Mouse (Mus musculus): ENCODE data around the gene Plcl2.

- TF ChIP-seq CTCF (IDR thresholded peaks at IDR 0.05; ENCODE audit: control insufficient read depth, insufficient read depth, insufficient read length) (no peak), MAX (IDR thresholded peaks at IDR 0.05) (no peak), FOSL1 (IDR thresholded peaks at IDR 0.05; ENCODE audit: insufficient read depth, low read length, poor library complexity, severe bottlenecking) (no peak), MYOG (IDR thresholded peaks at IDR 0.05; ENCODE audit: control insufficient read depth, extremely low read depth, insufficient read length) (no peak), USF1 (IDR thresholded peaks at IDR 0.05; ENCODE audit: low read depth) (no peak)
These were observed 4.2 kb downstream of the Plcl2 start for GRCm38 (mm10) chr17:50513376-50513775.

All from C2C12 (cell line).